Mouse (Mus musculus) liver, adult (tissue): ENCODE data around the gene Tuba3b.

ENCODE experiments used
- GATA4 ChIP-seq: IDR thresholded peaks from 2 replicates; pipeline ENCODE4 v1.6.1; 2014; ENCODE audit warnings: mild to moderate bottlenecking, low read length; ENCODE audit not compliant: insufficient replicate concordance

Tuba3b gene

DNA sequence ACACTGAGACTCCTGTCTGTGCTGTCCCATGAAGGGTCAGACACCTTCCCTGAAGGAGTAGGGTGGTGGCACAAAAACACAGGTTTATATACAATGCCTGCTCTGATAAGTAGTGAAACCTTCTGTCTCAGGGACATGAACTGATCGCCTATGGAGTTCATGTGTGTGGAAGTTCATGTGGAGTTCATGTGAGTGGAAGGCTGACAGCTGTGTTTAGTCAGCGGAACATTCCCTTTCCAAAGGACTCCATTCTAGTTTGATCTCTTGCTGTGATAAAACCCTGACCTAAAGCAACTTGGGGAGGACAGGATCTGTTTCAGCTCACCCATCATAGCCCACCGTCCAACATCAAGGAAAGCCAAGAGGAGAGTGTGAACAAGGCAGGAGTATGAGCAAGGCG is 21.1 kb downstream of the Tuba3b start:
- no peak for TF ChIP-seq GATA4

GRCm38 (mm10) chr6:145638248-145638647 is 22.7 kb downstream of the Tuba3b start:
- no peak for TF ChIP-seq GATA4

DNA sequence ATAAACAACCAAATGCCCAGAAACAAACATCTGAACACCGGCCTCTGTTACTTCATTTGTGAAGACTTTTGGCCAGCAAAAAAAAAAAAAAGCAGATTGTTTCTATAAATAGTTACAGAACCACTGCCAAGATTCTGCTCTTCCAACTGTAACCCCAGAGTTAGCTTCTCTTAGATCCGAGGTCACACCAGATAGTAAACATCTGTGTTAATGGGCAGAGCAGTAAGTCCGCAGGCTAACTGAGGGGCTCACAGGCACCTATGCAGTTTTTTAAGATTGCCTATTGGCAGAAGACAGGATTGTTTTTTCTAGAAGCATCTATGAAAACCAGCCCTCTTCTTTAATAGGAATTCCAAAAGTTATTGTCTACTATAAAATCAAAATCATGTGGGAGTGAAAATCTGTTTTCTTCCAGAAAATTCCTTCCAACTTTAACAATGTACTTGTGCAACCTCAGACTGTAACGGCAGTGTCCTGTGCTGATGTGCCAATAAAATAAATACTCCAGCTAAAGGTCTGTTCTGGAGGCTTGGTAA is 25.5 kb downstream of the Tuba3b start:
- TF ChIP-seq GATA4 = no peak

DNA sequence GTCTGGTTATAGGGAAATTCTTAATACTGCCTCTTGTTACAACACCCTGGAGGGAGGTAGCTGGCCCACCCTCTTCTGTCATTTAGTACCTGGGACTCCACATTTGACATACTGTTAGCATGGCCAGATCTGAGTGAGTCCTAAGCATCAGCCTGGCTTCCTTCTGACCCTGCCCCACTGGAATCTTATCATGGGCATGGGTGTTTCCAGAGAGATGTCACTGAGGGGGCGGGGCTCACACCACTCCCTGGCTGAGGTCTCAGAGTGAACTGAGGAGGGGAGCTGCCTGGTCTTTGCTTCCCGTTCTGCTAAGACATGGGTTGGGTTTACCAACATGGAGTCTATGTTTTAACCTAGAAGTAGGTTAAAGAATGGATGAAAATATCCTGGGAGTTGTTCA is 36.4 kb downstream of the Tuba3b start:
- TF ChIP-seq GATA4 = no peak

- no peak for TF ChIP-seq GATA4
Observed at GRCm38 (mm10) chr6:145652986-145653385, 37.4 kb downstream of the Tuba3b start.

GRCm38 (mm10) chr6:145653626-145654025 is 38.1 kb downstream of the Tuba3b start:
- no peak for TF ChIP-seq GATA4

- no peak for TF ChIP-seq GATA4
Observed at GRCm38 (mm10) chr6:145654062-145654836, 38.7 kb downstream of the Tuba3b start.

- TF ChIP-seq GATA4 = no peak
Observed at GRCm38 (mm10) chr6:145655678-145656077, 40.1 kb downstream of the Tuba3b start.

DNA sequence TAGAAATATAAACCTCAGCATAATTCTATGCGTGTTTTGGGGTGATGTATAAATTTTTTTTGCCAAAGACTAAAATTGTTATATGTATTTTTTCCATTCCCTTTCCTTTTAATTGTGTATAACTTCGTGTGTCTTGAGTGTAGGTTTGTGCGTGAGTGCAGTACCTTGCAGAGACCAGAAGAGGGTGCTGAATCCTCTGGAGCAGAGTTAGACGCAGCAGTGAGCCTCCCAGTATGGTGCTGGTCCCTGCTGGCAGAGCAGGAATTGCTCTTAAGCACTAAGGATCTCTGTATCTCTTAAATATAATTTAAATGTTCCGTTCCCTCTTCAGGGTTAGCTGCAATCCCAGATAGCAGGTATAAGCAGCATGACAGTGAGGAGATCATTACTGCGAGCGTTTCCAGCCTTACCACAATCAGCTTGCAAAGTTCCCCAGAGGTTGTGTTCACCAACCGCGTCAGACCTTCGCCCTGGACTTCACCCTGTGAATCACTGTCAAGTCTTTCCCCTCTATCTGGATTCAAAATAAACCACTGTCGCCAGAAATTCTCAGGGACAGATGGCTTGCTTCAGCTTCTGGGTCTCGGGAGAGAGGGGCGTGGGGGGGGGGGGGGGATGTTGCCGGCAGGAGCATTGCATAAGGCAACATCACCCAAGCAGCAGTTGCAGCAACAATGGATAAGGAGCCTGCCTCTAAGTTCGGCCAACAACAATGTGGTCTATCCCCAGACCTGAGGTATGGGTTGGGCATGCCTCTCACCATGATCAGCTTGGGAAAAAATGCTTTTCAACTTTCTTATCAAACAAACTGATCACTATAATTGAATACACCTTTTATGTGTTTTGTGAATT is 41.4 kb downstream of the Tuba3b start:
- no peak for TF ChIP-seq GATA4

- no peak for TF ChIP-seq GATA4
Observed at GRCm38 (mm10) chr6:145659116-145659515, 43.6 kb downstream of the Tuba3b start.

DNA sequence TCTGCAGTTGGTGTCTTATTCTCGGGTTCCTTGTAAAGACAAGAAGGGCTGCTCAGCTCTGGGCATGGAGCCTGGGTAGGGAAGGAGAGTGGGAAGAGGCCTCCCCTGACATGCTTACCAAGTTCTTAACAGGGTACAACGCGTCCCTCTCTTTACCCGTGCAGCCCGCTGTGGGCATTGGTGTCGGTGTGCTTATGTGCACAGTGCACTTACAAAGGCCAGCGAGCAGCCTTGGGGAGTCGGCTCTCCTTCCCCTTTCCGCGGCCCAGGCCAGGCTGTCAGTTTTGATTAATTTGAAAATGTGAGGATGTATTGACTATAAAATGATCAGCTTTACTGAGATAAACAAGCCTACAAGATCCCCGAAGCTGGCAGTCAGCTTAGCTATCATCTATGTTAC is 45.4 kb downstream of the Tuba3b start:
- no peak for TF ChIP-seq GATA4

DNA sequence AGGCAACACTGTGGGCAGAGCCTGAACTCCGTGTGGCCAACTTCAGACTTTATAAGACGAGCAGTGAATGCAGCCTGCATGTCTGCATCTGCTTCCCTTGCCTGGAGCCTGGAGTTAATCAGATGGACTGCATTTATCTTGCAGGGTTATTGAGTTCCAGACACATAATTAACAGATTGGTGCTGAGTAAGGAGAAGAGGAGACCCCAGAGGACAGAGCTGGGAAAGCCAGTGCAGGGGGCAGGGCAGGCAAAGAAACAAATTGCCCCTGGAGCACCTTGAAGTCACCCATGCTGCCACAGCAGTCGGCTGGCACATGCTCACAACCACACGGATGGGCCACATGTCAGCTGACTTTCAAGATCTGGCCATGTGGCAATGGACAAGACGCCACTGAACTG is 48.7 kb downstream of the Tuba3b start:
- no peak for TF ChIP-seq GATA4

DNA sequence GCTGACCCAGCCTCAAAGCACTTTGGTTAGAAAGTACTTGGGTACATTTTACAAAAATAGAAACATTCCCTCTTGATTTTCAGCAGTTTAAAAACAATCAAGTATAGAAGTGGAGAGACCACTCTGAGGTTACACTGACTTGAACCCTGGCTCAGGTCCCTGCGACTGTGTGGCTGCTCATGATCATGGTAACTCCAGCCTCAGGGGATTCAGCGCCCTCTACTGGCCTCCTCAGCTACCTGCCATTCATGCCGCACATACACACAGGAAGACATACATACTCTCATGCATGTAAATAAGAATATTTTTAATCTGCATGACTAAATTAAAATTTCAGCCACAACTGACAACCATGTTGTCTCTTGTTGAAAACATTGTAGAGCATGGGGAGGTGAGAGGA is 50.2 kb downstream of the Tuba3b start:
- no peak for TF ChIP-seq GATA4

- no peak for TF ChIP-seq GATA4
Observed at GRCm38 (mm10) chr6:145667654-145668053, 52.1 kb downstream of the Tuba3b start.

DNA sequence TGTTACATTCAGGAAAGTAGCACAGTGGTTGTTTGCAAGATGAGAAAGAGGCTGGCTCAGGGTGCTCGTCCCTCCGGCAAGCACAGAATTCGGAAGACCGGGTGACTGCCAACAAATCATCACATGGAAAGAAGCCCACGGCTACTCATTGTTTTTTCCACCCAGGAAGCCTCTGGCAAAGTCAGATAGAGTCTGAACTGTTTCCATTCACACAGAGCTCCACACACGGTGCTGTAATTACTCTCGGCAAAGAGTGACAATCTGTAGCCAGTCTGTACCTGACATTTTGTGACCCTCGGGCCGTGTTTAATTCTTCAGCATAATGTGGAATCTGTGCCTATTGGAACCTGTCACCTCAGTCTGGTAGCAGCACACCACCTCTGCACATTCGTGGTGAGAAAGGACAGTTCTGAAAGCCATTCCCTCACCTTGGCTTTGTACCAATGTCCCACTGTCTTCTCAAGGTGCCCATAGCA is 54.1 kb downstream of the Tuba3b start:
- TF ChIP-seq GATA4 = no peak
